Mouse (Mus musculus): ENCODE measurements around the gene Cfap61. TPM values are rescaled to one million over a fixed set of nuclear protein-coding genes. Genes with fewer than 3 reads are reported as not detected.

Gene Cfap61
- polyA plus RNA-seq, 1 experiment from 2014 or later, result not detected

DNA sequence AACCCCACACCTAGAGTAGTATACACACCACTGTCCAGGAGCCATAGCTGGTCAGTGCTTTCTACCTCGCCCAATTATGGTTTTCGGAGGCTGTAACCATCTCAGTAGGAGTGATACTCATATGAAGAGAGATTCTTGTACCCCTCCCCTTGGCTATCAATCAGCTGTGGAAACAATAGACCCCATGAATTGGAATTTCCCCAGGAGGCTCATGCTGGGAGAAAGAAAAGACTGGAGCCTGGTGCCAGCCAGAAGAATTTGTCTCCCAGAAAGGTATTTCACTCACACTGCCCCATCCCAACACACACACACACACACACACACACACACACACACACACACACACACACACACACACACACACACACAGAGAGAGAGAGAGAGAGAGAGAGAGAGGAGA is 55.9 kb downstream of the Cfap61 start:
- TF ChIP-seq EP300 (IDR thresholded peaks at IDR 0.05; ENCODE audit: low read depth) (no peak), CTCF (IDR thresholded peaks at IDR 0.05; ENCODE audit: low read depth) (no peak)
- H3K36me3 ChIP-seq (replicated peaks; ENCODE audit: insufficient read depth, low read length), result no peaks in the 10 kb centered on the region
- ATAC-seq (no peak), DNase-seq (no peak)
- H3K27me3 ChIP-seq (ENCODE audit: insufficient read depth, low read length), result no peaks in the 10 kb centered on the region
- WGBS (ENCODE audit: insufficient replicate concordance), result 72% methylated on average over 2 of the region's 2 CpGs
- H3K9ac ChIP-seq (replicated peaks), result no peak overlapping the region
- H3K9me3 ChIP-seq (ENCODE audit: low read length), result no peaks in the 10 kb centered on the region
- no peak overlapping the region for H3K4me3 ChIP-seq (ENCODE audit: low read depth, low read length)
- H3K4me2 ChIP-seq (ENCODE audit: low read depth, low read length), result no peak overlapping the region
- no peak overlapping the region for H3K27ac ChIP-seq (ENCODE audit: low read depth)
- H3K4me1 ChIP-seq (ENCODE audit: insufficient read depth), result no peaks in the 10 kb centered on the region

DNA sequence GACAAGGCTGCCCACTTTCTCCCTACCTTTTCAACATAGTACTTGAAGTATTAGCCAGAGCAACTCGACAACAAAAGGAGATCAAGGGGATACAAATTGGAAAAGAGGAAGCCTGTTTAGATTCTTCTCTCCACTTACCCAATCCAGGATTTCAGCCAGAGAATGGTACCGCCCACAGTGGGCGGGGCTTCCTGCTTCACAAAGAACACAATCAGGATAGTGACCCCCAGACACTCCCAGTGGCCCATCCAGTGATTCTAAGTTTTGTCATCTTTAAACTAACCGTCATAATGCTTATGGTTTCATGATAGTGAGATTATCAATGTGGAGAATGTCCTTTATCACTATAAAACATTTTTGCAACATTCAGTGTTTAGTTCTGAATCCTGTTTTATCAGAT is 61.9 kb downstream of the Cfap61 start:
- H3K4me2 ChIP-seq (ENCODE audit: low read depth, low read length), result no peak overlapping the region
- H3K4me1 ChIP-seq (ENCODE audit: insufficient read depth), result no peaks in the 10 kb centered on the region
- ATAC-seq (no peak), DNase-seq (no peak)
- 46% methylated on average over 4 of the region's 4 CpGs for WGBS (ENCODE audit: insufficient replicate concordance)
- H3K27ac ChIP-seq (ENCODE audit: low read depth), result no peak overlapping the region
- no peak for TF ChIP-seq EP300 (IDR thresholded peaks at IDR 0.05; ENCODE audit: low read depth)
- TF ChIP-seq CTCF (IDR thresholded peaks at IDR 0.05; ENCODE audit: low read depth), result no peak
- no peak overlapping the region for H3K4me3 ChIP-seq (ENCODE audit: low read depth, low read length)
- no peak overlapping the region for H3K9ac ChIP-seq (replicated peaks)
- H3K9me3 ChIP-seq (ENCODE audit: low read length), result no peaks in the 10 kb centered on the region
- H3K27me3 ChIP-seq (ENCODE audit: insufficient read depth, low read length), result no peaks in the 10 kb centered on the region
- H3K36me3 ChIP-seq (replicated peaks; ENCODE audit: insufficient read depth, low read length), result no peaks in the 10 kb centered on the region

GRCm38 (mm10) chr2:145997956-145998525 is 63.5 kb downstream of the Cfap61 start:
- Histone ChIP-seq H3K9ac (replicated peaks) (no peak overlapping the region), H3K36me3 (replicated peaks; ENCODE audit: insufficient read depth, low read length) (no peaks in the 10 kb centered on the region), H3K4me2 (ENCODE audit: low read depth, low read length) (no peak overlapping the region), H3K27me3 (ENCODE audit: insufficient read depth, low read length) (no peaks in the 10 kb centered on the region), H3K4me3 (ENCODE audit: low read depth, low read length) (no peak overlapping the region), H3K27ac (ENCODE audit: low read depth) (no peak overlapping the region), H3K4me1 (ENCODE audit: insufficient read depth) (no peaks in the 10 kb centered on the region), H3K9me3 (ENCODE audit: low read length) (no peaks in the 10 kb centered on the region)
- TF ChIP-seq CTCF (IDR thresholded peaks at IDR 0.05; ENCODE audit: low read depth), result no peak
- no peak for TF ChIP-seq EP300 (IDR thresholded peaks at IDR 0.05; ENCODE audit: low read depth)
- 63% methylated on average over 5 of the region's 5 CpGs for WGBS (ENCODE audit: insufficient replicate concordance)
- ATAC-seq (no peak), DNase-seq (no peak)

GRCm38 (mm10) chr2:146008801-146009200 is 74.2 kb downstream of the Cfap61 start:
- no peaks in the 10 kb centered on the region for H3K27me3 ChIP-seq (ENCODE audit: insufficient read depth, low read length)
- no peak overlapping the region for H3K9ac ChIP-seq (replicated peaks)
- no peak for DNase-seq
- H3K9me3 ChIP-seq (ENCODE audit: low read length), result no peaks in the 10 kb centered on the region
- TF ChIP-seq EP300 (IDR thresholded peaks at IDR 0.05; ENCODE audit: low read depth), result no peak
- TF ChIP-seq CTCF (IDR thresholded peaks at IDR 0.05; ENCODE audit: low read depth), result no peak
- H3K4me2 ChIP-seq (ENCODE audit: low read depth, low read length), result no peak overlapping the region
- H3K4me1 ChIP-seq (ENCODE audit: insufficient read depth), result no peaks in the 10 kb centered on the region
- no peak for ATAC-seq
- 80% methylated on average over 6 of the region's 6 CpGs for WGBS (ENCODE audit: insufficient replicate concordance)
- H3K4me3 ChIP-seq (ENCODE audit: low read depth, low read length), result no peak overlapping the region
- no peaks in the 10 kb centered on the region for H3K36me3 ChIP-seq (replicated peaks; ENCODE audit: insufficient read depth, low read length)
- H3K27ac ChIP-seq (ENCODE audit: low read depth), result no peak overlapping the region

DNA sequence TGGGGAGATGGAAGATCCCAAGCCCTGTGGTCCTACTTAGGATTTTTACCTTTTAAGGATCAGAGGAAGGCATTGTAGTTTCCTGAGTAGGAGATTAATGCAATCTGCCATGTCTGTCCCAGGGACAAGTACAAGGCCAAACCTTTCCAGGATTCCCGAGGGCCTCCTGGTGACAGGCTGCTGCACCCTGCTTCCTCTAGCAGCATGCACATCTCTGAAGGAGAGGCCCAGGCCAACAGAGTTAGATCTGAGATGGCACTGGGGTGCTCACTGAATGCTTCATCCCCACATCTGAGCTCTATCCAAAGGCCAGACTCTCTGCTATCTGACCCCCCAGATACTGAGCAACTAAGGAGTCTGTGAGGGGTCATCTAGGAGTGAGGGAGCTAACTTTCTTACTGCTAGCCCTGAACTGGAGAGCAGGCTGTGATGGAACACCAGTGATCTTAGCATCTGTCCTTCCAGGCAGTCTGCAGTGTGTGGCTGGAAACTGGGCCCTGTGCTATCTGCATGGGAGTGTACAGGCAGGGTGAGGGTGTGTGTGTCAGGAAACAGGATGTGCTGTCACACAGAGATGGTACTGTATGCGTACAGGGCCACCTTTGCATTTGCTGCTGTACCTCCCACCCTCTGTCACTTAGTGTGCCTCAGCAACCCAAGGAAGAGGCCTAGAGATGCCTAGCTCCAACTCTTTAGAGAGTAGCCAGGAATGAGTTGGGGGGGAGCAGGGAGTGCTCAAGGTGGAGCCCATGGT is 75.2 kb downstream of the Cfap61 start:
- H3K9ac ChIP-seq (replicated peaks), result no peak overlapping the region
- no peaks in the 10 kb centered on the region for H3K27me3 ChIP-seq (ENCODE audit: insufficient read depth, low read length)
- 42% methylated on average over 2 of the region's 2 CpGs for WGBS (ENCODE audit: insufficient replicate concordance)
- no peak overlapping the region for H3K27ac ChIP-seq (ENCODE audit: low read depth)
- no peaks in the 10 kb centered on the region for H3K36me3 ChIP-seq (replicated peaks; ENCODE audit: insufficient read depth, low read length)
- DNase-seq (no peak), ATAC-seq (no peak)
- no peak overlapping the region for H3K4me3 ChIP-seq (ENCODE audit: low read depth, low read length)
- no peak overlapping the region for H3K4me2 ChIP-seq (ENCODE audit: low read depth, low read length)
- no peak for TF ChIP-seq CTCF (IDR thresholded peaks at IDR 0.05; ENCODE audit: low read depth)
- no peaks in the 10 kb centered on the region for H3K4me1 ChIP-seq (ENCODE audit: insufficient read depth)
- H3K9me3 ChIP-seq (ENCODE audit: low read length), result no peaks in the 10 kb centered on the region

DNA sequence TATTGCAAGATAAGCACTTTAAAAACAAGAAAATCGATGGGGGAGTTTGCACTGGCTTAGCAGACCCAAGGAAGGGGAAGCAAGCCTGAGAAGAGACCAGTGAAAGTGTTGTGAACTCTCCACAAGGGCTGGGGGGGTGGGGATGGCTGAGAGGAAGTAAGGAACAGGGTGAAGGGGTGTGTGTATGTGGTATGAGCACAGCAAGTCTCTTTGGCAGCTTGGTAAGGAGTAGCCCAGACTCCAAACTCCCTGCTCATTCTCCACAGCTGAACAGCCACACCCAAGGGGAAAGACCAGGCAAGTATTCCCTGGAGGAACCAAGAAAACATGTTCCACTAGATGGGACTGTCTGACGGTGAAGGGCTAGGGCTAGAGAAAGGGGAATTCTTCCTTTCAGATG is 76.2 kb downstream of the Cfap61 start:
- Histone ChIP-seq H3K27ac (ENCODE audit: low read depth) (no peak overlapping the region), H3K4me3 (ENCODE audit: low read depth, low read length) (no peak overlapping the region), H3K4me2 (ENCODE audit: low read depth, low read length) (no peak overlapping the region), H3K36me3 (replicated peaks; ENCODE audit: insufficient read depth, low read length) (no peaks in the 10 kb centered on the region), H3K9me3 (ENCODE audit: low read length) (no peaks in the 10 kb centered on the region), H3K4me1 (ENCODE audit: insufficient read depth) (no peaks in the 10 kb centered on the region), H3K9ac (replicated peaks) (no peak overlapping the region), H3K27me3 (ENCODE audit: insufficient read depth, low read length) (no peaks in the 10 kb centered on the region)
- WGBS (ENCODE audit: insufficient replicate concordance), result 13% methylated on average over 2 of the region's 2 CpGs
- TF ChIP-seq CTCF (IDR thresholded peaks at IDR 0.05; ENCODE audit: low read depth) (no peak), EP300 (IDR thresholded peaks at IDR 0.05; ENCODE audit: low read depth) (no peak)
- no peak for DNase-seq
- no peak for ATAC-seq

All from liver, postnatal 0 days (tissue).